Mouse (Mus musculus) heart, adult 2 months (tissue): ENCODE measurements around the gene Tbxa2r. TPM values are rescaled to one million over a fixed set of nuclear protein-coding genes. Genes with fewer than 3 reads are reported as not detected.

Experiments used
- DNase-seq, 2 experiments: peaks; one replicate each; pipeline ENCODE4 v3.0.0; 2021
- H3K27ac ChIP-seq: fragments of 200-600 bp; 2 replicates; pipeline ENCODE4 v1.8.1; 2022
- H3K27me3 ChIP-seq: fragments of 200-500 bp; 2 replicates; pipeline ENCODE4 v1.6.1; 2012; ENCODE audit warnings: mild to moderate bottlenecking, low read length, inconsistent platforms, mixed read lengths; ENCODE audit not compliant: control insufficient read depth, insufficient read depth
- H3K36me3 ChIP-seq: fragments of 200-500 bp; 2 replicates; pipeline ENCODE4 v1.6.1; 2012; ENCODE audit warnings: low read length, inconsistent platforms; ENCODE audit not compliant: control insufficient read depth, insufficient read depth
- H3K4me1 ChIP-seq: fragments of 200-500 bp; 2 replicates; pipeline ENCODE4 v1.6.1; 2011; ENCODE audit warnings: low read length; ENCODE audit not compliant: control insufficient read depth, insufficient read depth
- H3K4me3 ChIP-seq: fragments of 200-600 bp; 2 replicates; pipeline ENCODE4 v1.8.1; 2022
- H3K79me2 ChIP-seq: fragments of 200-500 bp; replicated peaks from 2 replicates; pipeline ENCODE4 v1.6.1; 2012; ENCODE audit warnings: mild to moderate bottlenecking, inconsistent platforms, low read length, moderate library complexity, mixed read lengths; ENCODE audit not compliant: control insufficient read depth, insufficient read depth
- H3K9ac ChIP-seq: fragments of 200-500 bp; 2 replicates; pipeline ENCODE4 v1.6.1; 2012; ENCODE audit warnings: low read depth, mild to moderate bottlenecking, control low read depth, inconsistent platforms, low read length, mixed read lengths
- CTCF ChIP-seq: fragments of 200-600 bp; IDR thresholded peaks from 2 replicates; pipeline ENCODE4 v1.8.1; 2022; ENCODE audit warnings: antibody characterized with exemption, mild to moderate bottlenecking, moderate library complexity
- EP300 ChIP-seq: fragments of 200-500 bp; IDR thresholded peaks from 2 replicates; pipeline ENCODE4 v1.6.1; 2011; ENCODE audit warnings: low read depth, low read length, control low read depth; ENCODE audit not compliant: insufficient read depth
- POLR2A ChIP-seq: fragments of 200-500 bp; IDR thresholded peaks from 2 replicates; pipeline ENCODE4 v1.6.1; 2011; ENCODE audit warnings: mild to moderate bottlenecking, low read depth, low read length, control low read depth; ENCODE audit not compliant: insufficient read depth
- WGBS: fragments of 180-500 bp; shearing (Covaris S2); methylation state at CpG from one replicate; pipeline ENCODE4 v1.1.7; 2018; 5-methylcytosine and 5-hydroxymethylcytosine counted together
- intact Hi-C: fragments of 180-260 bp; cut with DNase I; formaldehyde crosslinking; loops from one replicate; pipeline ENCODE4 v1.15.1; 2025
- polyA plus RNA-seq: library from polyadenylated mRNA; depleted of rRNA; stranded (reverse); fragments of >200 nt; gene quantifications from 2 replicates; pipeline ENCODE4 v1.2.3, GENCODE M21; 2012
- total RNA-seq, 2 experiments: library from RNA; stranded (reverse); gene quantifications; 2 replicates each; pipeline ENCODE4 v1.2.3; 2021

The Tbxa2r gene
- total and polyA plus RNA-seq, 3 experiments: 3.8 to 7.1 (median 4.1) TPM

DNA sequence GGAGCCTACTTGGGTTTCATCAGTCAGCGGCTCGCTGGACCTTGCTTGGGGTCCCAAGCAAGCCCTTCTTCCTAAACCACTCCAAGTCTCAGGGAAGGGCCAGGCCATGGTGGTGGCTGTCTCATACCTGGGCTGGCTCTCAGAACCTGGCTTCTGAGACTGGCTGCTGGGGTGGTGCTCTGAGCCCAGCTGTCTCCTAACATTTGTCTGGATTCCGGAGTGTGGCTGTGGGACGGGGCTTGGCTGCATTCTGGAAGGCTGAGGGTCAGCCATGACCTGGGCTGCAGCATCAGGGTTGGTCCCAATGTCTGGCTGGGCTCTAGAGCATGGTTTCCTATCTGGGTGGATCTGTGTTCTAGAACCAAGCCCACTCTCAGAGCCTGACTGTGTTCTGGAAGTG is 8.0 kb downstream of the Tbxa2r start:
- no peak overlapping the region for H3K9ac ChIP-seq

DNA sequence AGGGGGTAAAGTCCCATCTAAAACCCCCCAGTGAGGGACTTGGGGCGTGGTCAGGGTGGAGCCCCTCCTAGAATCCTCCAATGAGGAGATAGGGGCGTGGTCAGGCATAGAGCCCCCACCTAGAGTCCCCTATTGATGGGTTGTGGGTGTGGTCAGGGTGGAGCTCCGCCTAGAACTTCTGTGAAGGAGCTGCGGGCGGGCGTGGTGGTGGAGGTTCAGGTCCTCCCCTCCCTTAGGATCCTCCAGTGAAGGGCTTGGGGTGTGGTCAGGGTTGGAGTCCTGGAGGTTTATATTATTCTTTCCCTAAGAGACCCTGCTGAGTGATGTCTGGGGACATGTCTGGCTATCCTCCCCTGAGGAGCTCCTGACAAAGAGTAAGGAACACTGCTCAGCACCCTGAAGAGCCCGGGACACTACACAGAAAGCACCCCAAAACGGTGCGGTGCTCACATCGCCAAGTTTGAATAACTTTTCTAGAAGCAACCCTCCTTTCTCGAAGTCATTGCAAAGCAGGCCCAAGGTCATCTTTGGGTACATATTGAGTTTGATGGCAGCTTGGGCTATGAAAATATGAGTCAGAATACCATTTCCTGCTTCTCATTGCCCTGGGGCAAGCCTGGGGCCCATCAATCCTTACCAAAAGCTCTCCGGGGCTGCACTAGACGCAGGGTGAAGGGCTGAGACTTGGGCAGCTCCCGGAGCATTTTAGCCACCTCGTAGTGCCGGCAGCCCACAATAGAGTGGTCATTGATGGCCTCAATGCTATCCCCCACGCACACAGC is 12.2 kb downstream of the Tbxa2r start:
- intact Hi-C loops: loop anchor here (1.0 kb wide), 1 partner anchor 20 kb away; no protein-coding TSS in a partner anchor
- Histone ChIP-seq H3K79me2 (no peaks in the 10 kb centered on the region; the same call in 1 of the 2 replicates), H3K27me3 (0 out of 2 replicates have a peak, but pooled peaks cover 2% of the 10 kb centered on the region), H3K9ac (no peak overlapping the region), H3K4me3 (no peak overlapping the region), H3K4me1 (peaks cover 7% of the 10 kb centered on the region), H3K27ac (no peak overlapping the region), H3K36me3 (no peaks in the 10 kb centered on the region)
- no peak for TF ChIP-seq CTCF
- TF ChIP-seq EP300: no peak
- TF ChIP-seq POLR2A: no peak
- DNase-seq: no peak
- 59% methylated on average over 17 of the region's 17 CpGs for WGBS

More for the DNA sequence above, 8.0 kb downstream of the Tbxa2r start:
- Histone ChIP-seq H3K27me3 (no peaks in the 10 kb centered on the region), H3K36me3 (no peaks in the 10 kb centered on the region), H3K4me1 (peaks cover 3% of the 10 kb centered on the region), H3K79me2 (no peaks in the 10 kb centered on the region), H3K27ac (no peak overlapping the region), H3K4me3 (no peak overlapping the region)
- 90% methylated on average over 4 of the region's 4 CpGs for WGBS
- TF ChIP-seq POLR2A: no peak
- no peak for TF ChIP-seq CTCF
- no peak for TF ChIP-seq EP300
- intact Hi-C loops: no loop called here
- DNase-seq: no peak

DNA sequence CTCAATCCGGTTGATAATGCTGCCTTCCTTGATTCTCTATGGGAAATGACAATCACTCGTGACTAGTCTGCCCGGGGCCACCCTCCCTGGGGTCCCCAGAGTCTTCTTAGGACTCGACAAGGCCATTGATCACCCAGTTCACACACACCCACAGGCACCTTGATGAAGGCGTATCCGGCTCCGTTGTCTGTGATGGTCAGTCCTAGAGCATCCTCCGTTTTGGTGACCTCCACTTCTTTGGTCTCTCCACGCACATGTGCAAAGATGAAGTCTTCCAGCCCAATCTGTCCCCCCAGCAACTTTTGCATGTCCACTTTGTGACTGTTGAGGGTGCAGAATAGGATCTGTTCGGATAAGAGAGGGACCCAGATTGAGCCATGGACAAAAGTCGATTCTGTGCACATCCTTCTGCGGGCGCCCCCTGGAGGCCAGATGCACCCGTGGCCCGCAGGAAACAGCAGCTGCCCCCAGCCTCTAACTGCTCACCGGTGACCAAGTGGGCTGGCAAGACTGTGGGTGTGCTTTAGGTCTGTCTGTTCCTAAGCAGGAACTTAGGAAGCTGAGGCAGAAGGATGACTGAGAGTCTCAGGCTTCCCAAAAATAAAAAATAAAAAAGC is 12.9 kb downstream of the Tbxa2r start:
- no peaks in the 10 kb centered on the region; the same call in 1 of the 2 replicates for H3K79me2 ChIP-seq
- H3K4me3 ChIP-seq: no peak overlapping the region; the same call in 1 of the 2 replicates
- H3K27me3 ChIP-seq: 0 out of 2 replicates have a peak, but pooled peaks cover 2% of the 10 kb centered on the region
- peak; percentile 73 to 85 for DNase-seq
- H3K27ac ChIP-seq: peak overlapping the region; percentile 11; the same call in 1 of the 2 replicates
- 35% methylated on average over 16 of the region's 16 CpGs for WGBS
- peaks cover 7% of the 10 kb centered on the region for H3K4me1 ChIP-seq
- H3K36me3 ChIP-seq: no peaks in the 10 kb centered on the region
- no peak overlapping the region for H3K9ac ChIP-seq
- intact Hi-C loops: loop anchor here (1.0 kb wide), 1 partner anchor 21 kb away; no protein-coding TSS in a partner anchor
- TF ChIP-seq CTCF: peak; percentile 97
- no peak for TF ChIP-seq POLR2A
- 0 out of 2 replicates have a peak, but pooled peaks have one; percentile 18 for TF ChIP-seq EP300

DNA sequence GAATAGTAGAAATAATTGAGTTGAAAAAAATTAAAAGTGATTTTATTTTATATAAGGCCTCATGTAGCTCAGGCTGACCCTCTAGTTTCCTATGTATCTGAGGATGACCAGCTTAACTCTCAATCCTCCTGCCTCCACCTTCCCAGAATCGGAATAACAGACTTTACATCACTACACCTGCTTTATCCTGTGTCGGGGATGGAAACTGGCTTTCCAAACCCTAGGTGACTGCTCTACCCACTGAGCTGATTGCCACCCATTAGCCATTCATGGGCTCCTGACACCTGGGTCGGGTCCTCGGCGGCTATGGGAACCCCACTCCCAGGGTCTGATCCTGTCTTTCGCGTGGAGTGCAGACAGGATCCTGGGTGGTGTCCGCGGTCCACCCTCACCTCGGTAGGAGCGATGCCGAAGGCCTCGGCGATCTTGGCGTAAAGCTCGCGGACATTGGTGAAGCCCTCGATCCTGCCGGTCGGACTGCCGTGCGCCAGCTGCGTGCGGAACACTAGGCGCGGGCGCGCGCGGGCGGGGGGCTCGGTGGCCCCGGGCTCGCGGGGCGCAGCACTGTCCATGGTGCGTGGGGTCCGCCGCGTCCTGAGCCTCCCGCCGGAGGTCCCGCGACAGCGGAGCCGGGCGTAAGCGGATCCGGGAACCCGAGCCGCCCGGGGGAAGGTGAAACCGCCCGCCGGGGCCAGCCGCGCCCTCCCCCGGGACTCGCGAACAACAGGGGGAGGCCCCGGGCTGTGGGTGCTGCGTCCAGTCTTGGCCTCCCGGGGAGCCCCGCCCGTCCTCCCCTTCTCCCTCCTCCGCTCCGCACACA is 14.4 kb downstream of the Tbxa2r start, which contains the start of gene Gipc3:
TSS of gene Gipc3 (minus strand) at position 581 of the 820 bp plus-strand sequence.
- TF ChIP-seq POLR2A (no peak), CTCF (no peak), EP300 (no peak)
- Histone ChIP-seq H3K79me2 (no peaks in the 10 kb centered on the region; the same call in 1 of the 2 replicates), H3K9ac (peak within 1 kb of the TSS; percentile 91), H3K27ac (peak within 1 kb of the TSS; percentile 71), H3K36me3 (no peaks in the 10 kb centered on the region), H3K4me3 (peak within 1 kb of the TSS; percentile 61), H3K4me1 (peaks cover 7% of the 10 kb centered on the region), H3K27me3 (0 out of 2 replicates have a peak, but pooled peaks cover 2% of the 10 kb centered on the region)
- WGBS: 5% methylated on average over 66 of the region's 67 CpGs
- peak; percentile 69 to 70 for DNase-seq
- intact Hi-C loops: loop anchor here (2.0 kb wide), 1 partner anchor 54 kb away; no protein-coding TSS in a partner anchor

DNA sequence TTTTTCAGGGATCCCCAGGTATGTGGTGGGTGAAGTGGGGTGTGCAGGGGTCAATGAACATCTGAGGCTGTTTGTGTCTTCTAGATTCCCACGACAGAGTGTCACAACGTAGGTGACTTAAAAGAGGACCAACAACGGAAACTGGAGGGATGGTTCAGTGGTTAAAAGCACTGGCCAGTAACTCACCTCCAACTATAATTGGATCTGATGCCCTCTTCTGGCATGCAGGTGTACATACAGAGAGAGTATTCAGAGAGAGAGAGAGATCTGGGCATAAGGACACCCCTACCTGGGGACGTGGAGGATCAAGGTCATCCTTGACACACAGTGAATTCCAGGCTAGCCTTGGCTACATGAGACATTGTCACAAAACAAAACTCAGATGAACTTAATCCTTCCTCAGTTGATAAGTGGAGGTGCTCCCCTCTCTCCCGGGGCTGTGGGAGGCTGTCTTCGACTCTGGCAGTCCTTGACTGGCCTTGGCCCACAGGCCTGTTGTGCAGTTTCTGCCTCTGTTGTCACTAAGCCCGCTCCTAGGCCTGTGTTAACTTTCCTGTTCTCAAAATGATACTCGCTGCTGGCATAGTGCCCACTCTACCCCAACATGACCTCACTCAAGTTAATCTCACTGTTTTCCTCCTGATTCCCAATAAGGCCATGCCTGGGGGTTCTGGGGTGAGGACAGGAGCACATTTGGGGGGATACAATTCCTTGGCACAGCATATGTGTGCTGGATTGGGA is 16.1 kb downstream of the Tbxa2r start:
- no peaks in the 10 kb centered on the region for H3K36me3 ChIP-seq
- no peak for DNase-seq
- intact Hi-C loops: no loop called here
- 0 out of 2 replicates have a peak, but pooled peaks cover 2% of the 10 kb centered on the region for H3K27me3 ChIP-seq
- no peaks in the 10 kb centered on the region; the same call in 1 of the 2 replicates for H3K79me2 ChIP-seq
- H3K27ac ChIP-seq: no peak overlapping the region; the same call in 1 of the 2 replicates
- WGBS: 21% methylated on average over 8 of the region's 8 CpGs
- TF ChIP-seq POLR2A (no peak), CTCF (peak; percentile 71)
- no peak overlapping the region for H3K9ac ChIP-seq
- peaks cover 9% of the 10 kb centered on the region for H3K4me1 ChIP-seq
- H3K4me3 ChIP-seq: no peak overlapping the region
